Mouse (Mus musculus) C2C12 (cell line): ENCODE data around the gene Ift81.

ENCODE experiments used
- CTCF ChIP-seq: IDR thresholded peaks from one replicate; pipeline ENCODE4 v1.5.1; 2011; ENCODE audit not compliant: control insufficient read depth, insufficient read depth, insufficient read length
- MAX ChIP-seq: IDR thresholded peaks from one replicate; pipeline ENCODE4 v1.6.1; 2011; ENCODE audit warnings: mild to moderate bottlenecking, control low read depth
- MYOD1 ChIP-seq: IDR thresholded peaks from one replicate; pipeline ENCODE4 v1.6.1; 2011; ENCODE audit warnings: low read depth; ENCODE audit not compliant: control insufficient read depth, insufficient read length

- no peak for TF ChIP-seq MAX
- no peak for TF ChIP-seq CTCF
- TF ChIP-seq MYOD1 = no peak
Measured at GRCm38 (mm10) chr5:122514127-122514521, 100.2 kb downstream of the Ift81 start.
